Mouse (Mus musculus) bone marrow macrophage, adult 2 months (primary cell): ENCODE results near the gene Ptprs. TPM values are rescaled to one million over a fixed set of nuclear protein-coding genes. Genes with fewer than 3 reads are reported as not detected.

Experiments
- H3K27ac ChIP-seq: 2 replicates; pipeline ENCODE4 v1.5.1; 2012; ENCODE audit warnings: low read depth, low read length; ENCODE audit not compliant: insufficient read depth
- H3K4me1 ChIP-seq: 2 replicates; pipeline ENCODE4 v1.6.1; 2012; ENCODE audit warnings: low read length; ENCODE audit not compliant: control insufficient read depth, insufficient read depth
- H3K4me3 ChIP-seq: 2 replicates; pipeline ENCODE4 v1.5.1; 2012; ENCODE audit warnings: mild to moderate bottlenecking, low read length, moderate library complexity; ENCODE audit not compliant: insufficient read depth
- CTCF ChIP-seq: IDR thresholded peaks from 2 replicates; pipeline ENCODE4 v1.5.1; 2012; ENCODE audit warnings: low read depth, mild to moderate bottlenecking, low read length, moderate library complexity
- POLR2A ChIP-seq: IDR thresholded peaks from 2 replicates; pipeline ENCODE4 v1.6.1; 2012; ENCODE audit warnings: mild to moderate bottlenecking, low read depth, low read length, borderline replicate concordance
- polyA plus RNA-seq: library from polyadenylated mRNA; stranded (reverse); fragments of >200 nt; gene quantifications from 2 replicates; pipeline ENCODE4 v1.2.4, GENCODE M21; 2012; ENCODE audit not compliant: missing spikeins, insufficient read depth, insufficient read length

Ptprs gene
- polyA plus RNA-seq, 1 experiment = 75.2 TPM

- TF ChIP-seq POLR2A (no peak), CTCF (no peak)
- no peak overlapping the region for H3K27ac ChIP-seq
- H3K4me1 ChIP-seq = no peaks in the 10 kb centered on the region
- H3K4me3 ChIP-seq = no peak overlapping the region
Observed at GRCm38 (mm10) chr17:56387612-56388011, 88.7 kb downstream of the Ptprs start.

- TF ChIP-seq CTCF (no peak), POLR2A (no peak)
- Histone ChIP-seq H3K27ac (no peak overlapping the region), H3K4me1 (no peaks in the 10 kb centered on the region), H3K4me3 (no peak overlapping the region)
Observed at GRCm38 (mm10) chr17:56384903-56385302, 91.4 kb downstream of the Ptprs start.

- Histone ChIP-seq H3K27ac (no peak overlapping the region), H3K4me3 (no peak overlapping the region), H3K4me1 (no peaks in the 10 kb centered on the region)
- TF ChIP-seq CTCF (no peak), POLR2A (no peak)
Observed at GRCm38 (mm10) chr17:56382997-56383396, 93.3 kb downstream of the Ptprs start.

- Histone ChIP-seq H3K4me3 (no peak overlapping the region), H3K4me1 (no peaks in the 10 kb centered on the region), H3K27ac (no peak overlapping the region)
- TF ChIP-seq CTCF (no peak), POLR2A (no peak)
Observed at GRCm38 (mm10) chr17:56381183-56381582, 95.1 kb downstream of the Ptprs start.

GRCm38 (mm10) chr17:56380286-56380685 lies 96.0 kb downstream of the Ptprs start:
- TF ChIP-seq CTCF (no peak), POLR2A (no peak)
- no peak overlapping the region for H3K4me3 ChIP-seq
- peaks cover 2% of the 10 kb centered on the region for H3K4me1 ChIP-seq
- no peak overlapping the region for H3K27ac ChIP-seq

GRCm38 (mm10) chr17:56379281-56379834 lies 96.9 kb downstream of the Ptprs start:
- Histone ChIP-seq H3K4me1 (peaks cover 10% of the 10 kb centered on the region), H3K27ac (no peak overlapping the region), H3K4me3 (no peak overlapping the region)
- TF ChIP-seq POLR2A (no peak), CTCF (no peak)

- TF ChIP-seq CTCF (no peak), POLR2A (no peak)
- H3K4me3 ChIP-seq = no peak overlapping the region
- H3K27ac ChIP-seq = no peak overlapping the region
- H3K4me1 ChIP-seq = peaks cover 22% of the 10 kb centered on the region
Observed at GRCm38 (mm10) chr17:56374851-56375250, 101.4 kb downstream of the Ptprs start.

- TF ChIP-seq POLR2A (no peak), CTCF (no peak)
- Histone ChIP-seq H3K4me1 (peaks cover 22% of the 10 kb centered on the region), H3K27ac (no peak overlapping the region), H3K4me3 (no peak overlapping the region)
Observed at GRCm38 (mm10) chr17:56373136-56374034, 102.9 kb downstream of the Ptprs start.

- no peak overlapping the region for H3K27ac ChIP-seq
- no peak overlapping the region for H3K4me3 ChIP-seq
- H3K4me1 ChIP-seq = peaks cover 22% of the 10 kb centered on the region
- TF ChIP-seq CTCF = no peak
- TF ChIP-seq POLR2A = no peak
Observed at GRCm38 (mm10) chr17:56372109-56372508, 104.2 kb downstream of the Ptprs start.

- no peak overlapping the region for H3K4me3 ChIP-seq
- no peak overlapping the region for H3K27ac ChIP-seq
- no peak for TF ChIP-seq POLR2A
- no peak for TF ChIP-seq CTCF
- H3K4me1 ChIP-seq = peaks cover 26% of the 10 kb centered on the region
Observed at GRCm38 (mm10) chr17:56371029-56371660, 105.1 kb downstream of the Ptprs start.
